Mouse (Mus musculus): ENCODE data around the gene Ctsh. TPM values are rescaled to one million over a fixed set of nuclear protein-coding genes. Genes with fewer than 3 reads are reported as not detected.

The Ctsh gene
- 12.2 and 12.7 TPM in 2 replicates for polyA plus RNA-seq (2012; rRNA removed)

DNA sequence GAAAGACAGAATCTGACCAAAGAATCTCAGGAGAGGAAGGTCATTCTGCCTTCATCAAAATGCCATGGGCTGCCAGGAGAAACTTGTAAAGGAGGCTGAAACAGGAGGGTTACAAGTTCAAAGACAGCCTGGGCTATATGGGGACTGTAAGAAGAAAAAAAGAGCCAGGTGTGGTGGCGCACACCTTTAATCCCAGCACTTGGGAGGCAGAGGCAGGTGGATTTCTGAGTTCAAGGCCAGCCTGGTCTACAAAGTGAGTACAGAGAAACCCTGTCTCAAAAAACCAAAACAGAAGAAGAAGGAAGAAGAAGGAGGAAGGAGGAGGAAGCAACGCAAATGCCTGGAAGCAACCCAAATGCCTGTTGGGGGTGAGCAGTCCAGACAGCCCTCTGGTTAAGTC is at the start of gene Ctsh:
TSS of gene Ctsh (plus strand) at position 301 of the 400 bp plus-strand sequence.

DNA sequence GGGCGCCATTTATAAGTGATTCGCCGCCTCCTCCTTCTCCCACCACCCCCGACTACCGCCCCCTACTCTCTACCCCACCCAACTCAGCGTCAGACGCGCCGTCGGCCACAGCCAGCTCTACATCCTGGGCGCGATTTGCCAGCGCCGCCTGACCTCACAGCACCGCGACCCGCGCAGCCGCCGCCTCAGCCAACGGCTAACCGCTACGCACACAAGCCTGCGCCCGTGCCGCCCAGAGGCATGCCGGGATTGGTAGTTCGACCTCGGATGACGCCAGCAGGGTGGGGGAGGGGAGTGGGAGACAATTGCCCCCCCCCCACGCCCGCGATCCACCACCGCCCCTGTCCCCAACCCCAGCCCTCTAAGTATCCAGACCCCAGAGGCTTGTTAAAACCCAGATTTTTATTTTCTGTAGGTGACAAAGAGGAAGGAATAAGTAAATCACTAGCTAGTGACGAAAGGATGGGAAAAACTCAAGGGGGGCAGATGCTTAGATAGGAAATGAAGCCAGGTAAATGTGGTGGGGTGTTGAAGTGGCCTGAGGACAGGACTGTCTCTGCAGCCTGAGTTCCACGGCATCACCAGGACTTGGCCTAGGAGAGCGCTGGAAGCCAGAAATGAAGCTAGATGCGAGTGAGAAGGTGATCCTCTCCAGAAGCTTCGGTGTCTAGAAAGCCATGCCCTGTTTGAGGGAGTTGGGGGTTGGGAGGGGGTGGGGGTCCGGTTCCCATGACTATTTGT is 60.8 kb downstream of the Ctsh start, which contains the start of gene Morf4l1:
TSS of gene Morf4l1 (minus strand) at position 208 of the 741 bp plus-strand sequence.

Other genes starting within 250 kb of the Ctsh start
- 15.5 and 16.5 TPM in 2 replicates for gene Rasgrf1, start 144.2 kb upstream of the Ctsh start, polyA plus RNA-seq (2012; rRNA removed)
- 542 and 566 TPM in 2 replicates for gene Morf4l1, start 60.6 kb downstream of the Ctsh start, polyA plus RNA-seq (2012; rRNA removed)
- 21.2 and 23.9 TPM in 2 replicates for gene Adamts7, start 108.9 kb downstream of the Ctsh start, polyA plus RNA-seq (2012; rRNA removed)
- gene Tbc1d2b, start 216.7 kb downstream of the Ctsh start, polyA plus RNA-seq (2012; rRNA removed) = 13.2 and 13.9 TPM in 2 replicates

Data from central nervous system, embryonic 18 days (tissue).